Mouse (Mus musculus) heart, adult 9 months (tissue): ENCODE data around the gene Slc39a3.
"Not testable (repeated sequence)": the region's sequence is repeated elsewhere in the genome, so short reads cannot be mapped to it uniquely, and the experiment has no call there.

Experiments
- DNase-seq, 2 experiments: peaks; one replicate each; pipeline ENCODE4 v3.0.0; 2022; ENCODE audit warnings: low spot score in 2 of 2

Slc39a3 gene

GRCm38 (mm10) chr10:81045246-81045645, 8.0 kb upstream of the Slc39a3 start:
- not testable (repeated sequence) for DNase-seq

- peak in 1 of 2 experiments; percentile 54 for DNase-seq
Observed at GRCm38 (mm10) chr10:81041458-81042175, 4.4 kb upstream of the Slc39a3 start.

- no peak for DNase-seq
Observed at GRCm38 (mm10) chr10:81036251-81036650, 975 bp downstream of the Slc39a3 start.

- DNase-seq, result no peak
Observed at GRCm38 (mm10) chr10:81033586-81033985, 3.6 kb downstream of the Slc39a3 start.

GRCm38 (mm10) chr10:81029031-81029430, 8.2 kb downstream of the Slc39a3 start:
- no peak for DNase-seq

GRCm38 (mm10) chr10:81028219-81028618, 9.0 kb downstream of the Slc39a3 start:
- no peak for DNase-seq

GRCm38 (mm10) chr10:81027331-81027730, 9.9 kb downstream of the Slc39a3 start:
- DNase-seq, result peak; percentile 27 to 48

GRCm38 (mm10) chr10:81026857-81027256, 10.4 kb downstream of the Slc39a3 start:
- no peak for DNase-seq

- no peak for DNase-seq
Observed at GRCm38 (mm10) chr10:81025639-81026275, 11.5 kb downstream of the Slc39a3 start, which contains the start of gene Diras1. Gene Diras1 (minus strand): TSS chr10:81025662.

GRCm38 (mm10) chr10:81025047-81025621, 12.1 kb downstream of the Slc39a3 start:
- no peak for DNase-seq

GRCm38 (mm10) chr10:81024346-81024937, 12.8 kb downstream of the Slc39a3 start:
- no peak for DNase-seq

- no peak for DNase-seq
Observed at GRCm38 (mm10) chr10:81022744-81023143, 14.5 kb downstream of the Slc39a3 start.

GRCm38 (mm10) chr10:81021547-81022110, 15.6 kb downstream of the Slc39a3 start:
- no peak for DNase-seq

GRCm38 (mm10) chr10:81020207-81020606, 17.0 kb downstream of the Slc39a3 start:
- DNase-seq, result no peak

GRCm38 (mm10) chr10:81019687-81020086, 17.5 kb downstream of the Slc39a3 start:
- DNase-seq, result no peak

GRCm38 (mm10) chr10:81018326-81018725, 18.9 kb downstream of the Slc39a3 start:
- DNase-seq, result no peak

- peak in 1 of 2 experiments; percentile 45 for DNase-seq
Observed at GRCm38 (mm10) chr10:81016645-81017044, 20.6 kb downstream of the Slc39a3 start.

GRCm38 (mm10) chr10:81015666-81016065, 21.6 kb downstream of the Slc39a3 start:
- DNase-seq, result no peak

GRCm38 (mm10) chr10:81014393-81015384, 22.5 kb downstream of the Slc39a3 start, which contains the start of gene Gng7:
Gene Gng7 (minus strand): TSS chr10:81014945.
- peak; percentile 86 to 89 for DNase-seq

- DNase-seq, result no peak
Observed at GRCm38 (mm10) chr10:81010851-81011250, 26.4 kb downstream of the Slc39a3 start.

- DNase-seq, result no peak
Observed at GRCm38 (mm10) chr10:81007240-81007639, 30.0 kb downstream of the Slc39a3 start.
